Mouse (Mus musculus): ENCODE data around the gene Tiam1.

Gene Tiam1

DNA sequence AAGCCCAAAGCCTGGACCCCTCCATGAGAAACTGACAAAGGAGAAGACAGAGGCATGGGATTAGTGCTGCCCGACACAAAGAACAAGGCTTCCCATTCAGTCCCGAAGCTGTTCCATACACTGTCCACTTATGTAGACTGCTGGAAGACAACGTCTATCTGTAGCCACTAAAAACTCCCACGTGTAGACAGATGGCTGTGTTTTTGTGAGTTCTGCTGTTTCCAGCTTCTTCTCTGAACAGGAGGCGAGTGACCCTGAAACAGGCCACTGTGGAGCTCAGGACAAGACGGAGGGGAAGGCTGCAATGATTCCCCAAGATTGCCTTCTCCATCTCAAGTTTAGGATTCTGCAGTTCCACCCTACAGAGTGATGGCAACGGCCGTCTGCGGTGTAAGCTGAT, 330.0 kb downstream of the Tiam1 start:
- DNase-seq (ENCODE audit: extremely low spot score, low read depth, low spot score): no peak

DNA sequence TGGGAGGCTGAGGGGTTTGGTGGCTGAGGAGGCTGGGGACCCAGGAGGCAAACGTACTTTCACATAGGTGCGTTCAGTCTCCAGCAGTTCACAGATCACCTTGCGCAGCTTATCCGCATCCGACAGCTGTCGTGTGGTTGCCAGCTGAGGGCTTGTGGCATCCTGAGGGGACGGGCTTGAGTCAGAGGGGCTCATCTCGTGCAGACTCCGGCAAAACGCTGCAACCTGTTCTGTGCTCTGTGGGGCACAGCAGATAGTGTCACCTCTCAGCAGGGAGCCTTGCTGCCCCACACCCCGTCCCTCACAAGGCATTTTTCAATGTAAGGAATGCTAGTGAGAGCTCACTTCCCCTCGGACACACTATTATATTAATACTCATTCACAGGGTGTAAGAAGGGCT, 330.7 kb downstream of the Tiam1 start:
- DNase-seq (ENCODE audit: extremely low spot score, low read depth, low spot score): no peak

DNA sequence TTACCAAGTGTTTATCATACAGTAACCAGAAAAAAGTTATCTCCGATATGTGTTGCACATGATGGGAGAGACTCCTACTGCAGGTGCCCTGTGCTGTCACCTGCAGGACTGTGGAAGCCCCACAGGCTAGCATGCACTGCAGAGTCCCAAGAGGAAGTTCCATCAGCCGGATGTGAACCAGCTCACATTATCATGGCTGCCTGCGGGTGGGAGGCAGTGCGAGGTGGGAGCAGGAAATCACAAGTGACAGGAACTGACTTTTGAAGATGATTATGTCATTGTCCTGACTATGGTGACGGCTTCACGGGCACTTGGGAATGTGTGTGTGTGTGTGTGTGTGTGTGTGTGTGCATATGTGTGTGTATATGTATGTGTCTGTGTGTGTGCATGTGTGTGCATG, 333.2 kb downstream of the Tiam1 start:
- no peak for DNase-seq (ENCODE audit: extremely low spot score, low read depth, low spot score)

DNA sequence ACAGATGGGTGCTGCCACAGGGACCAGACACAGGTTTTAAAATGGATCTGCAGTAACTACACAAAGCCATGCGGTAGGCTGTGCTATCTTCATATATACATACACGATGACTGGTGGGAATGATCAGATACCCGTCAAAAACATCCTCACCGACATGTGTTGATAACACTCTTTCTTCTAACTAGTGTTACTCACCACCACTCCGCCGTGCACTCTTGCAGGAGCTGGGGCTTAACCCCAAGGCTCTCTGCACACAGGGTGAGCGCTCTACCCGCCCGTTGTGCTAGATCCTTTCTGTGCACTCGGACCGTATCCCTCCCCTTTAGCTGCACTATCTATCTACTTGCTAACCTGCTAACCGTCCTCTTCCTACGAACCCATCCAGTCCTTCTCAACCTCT, 335.4 kb downstream of the Tiam1 start:
- no peak for DNase-seq (ENCODE audit: extremely low spot score, low read depth, low spot score)

DNA sequence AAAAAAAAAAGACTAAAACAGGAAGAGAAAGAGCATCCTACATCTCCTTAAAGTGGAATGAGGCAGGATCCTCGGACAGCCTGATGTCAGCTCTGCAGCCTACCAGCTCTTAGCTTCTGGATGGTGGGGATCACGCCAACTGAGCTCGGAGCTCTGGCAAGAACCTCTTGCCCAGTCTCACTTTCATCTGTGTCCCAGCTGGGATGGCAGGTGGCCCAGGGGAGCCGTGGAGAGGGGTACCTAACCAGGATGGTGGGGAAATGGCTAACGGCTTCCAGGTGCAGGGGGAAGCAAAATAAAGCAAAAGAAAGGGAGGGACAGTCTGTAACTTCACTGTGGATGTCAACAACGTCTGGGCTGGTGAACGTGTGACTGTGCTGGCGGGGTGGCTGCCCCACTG, 337.6 kb downstream of the Tiam1 start:
- DNase-seq (ENCODE audit: extremely low spot score, low read depth, low spot score): no peak

DNA sequence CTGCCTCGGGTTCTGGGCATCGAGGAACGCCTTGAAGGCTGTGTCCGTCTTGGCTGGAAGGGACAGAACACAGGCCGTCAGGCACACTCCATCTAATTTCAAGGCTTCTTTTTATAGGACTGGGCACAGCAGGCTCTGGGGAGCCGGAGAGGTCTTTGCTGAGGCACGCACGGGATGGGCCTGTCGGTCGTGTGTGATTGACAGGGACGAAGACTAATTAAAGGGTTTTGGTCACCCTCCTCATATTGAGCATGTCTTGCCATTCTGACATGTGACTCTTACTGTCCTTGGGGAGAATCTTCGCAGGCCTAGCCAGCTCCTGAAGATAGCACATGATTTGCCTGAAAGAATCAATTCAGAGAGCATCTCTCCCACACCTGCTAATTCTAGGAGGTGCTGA, 338.4 kb downstream of the Tiam1 start:
- no peak for DNase-seq (ENCODE audit: extremely low spot score, low read depth, low spot score)

DNA sequence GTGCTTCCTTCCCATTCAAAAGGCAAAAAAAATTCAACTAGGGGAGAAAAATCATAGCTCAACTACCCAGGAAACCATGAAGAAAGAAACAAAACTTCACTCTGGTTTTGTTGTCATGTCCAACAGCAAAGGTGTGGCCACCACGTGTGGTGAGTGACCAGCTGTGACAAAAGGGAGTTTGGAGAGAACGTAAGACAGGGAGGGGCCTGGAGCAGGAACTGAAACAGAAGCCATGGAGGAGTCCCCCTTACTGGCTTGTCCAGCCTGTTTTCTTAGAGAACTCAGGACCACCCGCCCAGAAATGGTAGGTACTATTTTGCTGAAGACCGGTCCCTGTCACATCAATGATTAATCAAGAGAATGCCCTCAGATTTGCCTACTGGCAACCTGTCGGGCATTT, 342.1 kb downstream of the Tiam1 start:
- DNase-seq (ENCODE audit: extremely low spot score, low read depth, low spot score): no peak

DNA sequence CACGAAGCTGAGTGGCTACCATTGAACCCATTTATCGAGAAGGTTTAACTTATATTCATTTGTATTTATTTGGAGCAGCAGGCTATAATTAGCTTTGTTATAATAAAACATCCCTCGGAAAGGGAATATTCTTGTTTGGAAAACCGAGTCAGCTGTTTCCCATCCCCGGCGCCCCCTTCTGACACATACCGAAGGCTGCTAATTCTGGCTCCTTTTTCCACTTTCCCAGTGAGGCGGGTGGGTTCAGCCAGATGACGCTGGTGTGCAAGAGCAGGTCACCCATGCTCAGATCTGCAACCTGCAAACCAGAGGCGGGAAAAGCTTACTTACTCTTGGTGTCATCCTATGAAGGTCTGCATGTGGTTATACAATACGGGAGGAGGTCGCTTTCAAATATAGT, 343.8 kb downstream of the Tiam1 start:
- DNase-seq (ENCODE audit: extremely low spot score, low read depth, low spot score): no peak

DNA sequence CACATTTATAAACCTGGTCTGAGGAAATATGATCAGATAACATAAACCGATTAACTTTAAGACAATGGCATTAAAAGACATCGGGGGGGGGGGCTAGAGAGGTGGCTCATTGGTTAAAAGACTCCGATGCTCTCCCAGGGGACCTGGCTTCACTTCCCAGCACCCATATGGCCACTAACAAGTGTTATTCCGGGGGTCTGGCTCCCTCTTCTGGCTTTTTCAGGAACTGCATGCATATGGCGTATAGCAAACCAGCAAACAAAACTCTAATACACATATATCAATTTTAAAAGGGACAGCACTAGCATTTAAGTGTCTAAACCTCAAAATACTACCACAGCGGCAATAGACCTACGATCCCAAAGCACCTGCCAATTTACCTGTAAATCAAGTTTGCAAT, 347.0 kb downstream of the Tiam1 start:
- no peak for DNase-seq (ENCODE audit: extremely low spot score, low read depth, low spot score)

DNA sequence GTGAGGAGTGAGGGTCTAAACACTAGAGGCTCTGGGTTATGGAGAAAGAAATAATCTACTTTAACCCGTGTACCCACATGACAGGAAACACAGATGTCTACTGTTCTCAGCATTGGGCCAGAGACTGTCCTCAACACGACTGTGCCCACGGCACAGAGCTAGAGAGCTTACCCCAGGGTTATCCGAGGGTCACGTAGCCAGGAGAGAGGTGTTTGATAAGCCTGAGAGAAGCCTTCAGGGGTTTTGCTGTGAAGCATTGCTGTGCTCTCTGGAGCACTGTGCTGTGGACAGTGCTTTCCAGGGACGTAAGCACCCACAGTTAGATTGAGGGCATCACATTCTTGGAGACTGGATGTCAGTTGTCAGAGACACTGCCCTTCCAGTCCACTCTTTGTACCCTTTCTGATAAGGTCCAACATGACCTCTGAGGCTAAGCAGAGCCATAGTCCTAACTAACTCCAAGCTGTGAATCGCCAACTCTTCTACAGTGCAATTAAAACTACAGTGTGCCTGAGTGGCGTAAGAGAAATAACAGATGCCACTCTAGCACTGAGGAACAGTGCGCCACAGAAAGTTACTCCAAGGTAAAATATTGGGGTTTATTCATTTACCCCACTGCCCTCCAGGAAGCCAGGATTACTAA, 353.7 kb downstream of the Tiam1 start:
- DNase-seq (ENCODE audit: extremely low spot score, low read depth, low spot score): no peak

DNA sequence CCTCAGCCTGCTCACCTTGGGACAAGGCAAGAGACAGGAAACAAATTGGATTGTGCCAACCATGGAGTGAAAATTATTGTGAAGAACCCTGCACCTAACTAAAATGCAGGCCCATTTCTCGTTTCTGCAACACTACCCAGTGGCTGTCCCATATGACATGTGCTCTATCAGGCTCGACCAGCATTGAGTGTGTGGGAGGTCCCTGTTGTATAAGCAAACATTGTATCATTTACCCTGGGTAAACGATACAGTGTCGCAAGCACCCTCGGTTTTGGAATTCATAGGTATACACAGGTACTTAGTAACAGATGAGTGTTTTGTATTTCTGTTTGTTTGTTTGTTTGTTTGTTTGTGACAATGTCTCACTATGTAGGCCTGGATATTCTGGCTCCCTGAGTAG, 357.8 kb downstream of the Tiam1 start:
- no peak for DNase-seq (ENCODE audit: extremely low spot score, low read depth, low spot score)

DNA sequence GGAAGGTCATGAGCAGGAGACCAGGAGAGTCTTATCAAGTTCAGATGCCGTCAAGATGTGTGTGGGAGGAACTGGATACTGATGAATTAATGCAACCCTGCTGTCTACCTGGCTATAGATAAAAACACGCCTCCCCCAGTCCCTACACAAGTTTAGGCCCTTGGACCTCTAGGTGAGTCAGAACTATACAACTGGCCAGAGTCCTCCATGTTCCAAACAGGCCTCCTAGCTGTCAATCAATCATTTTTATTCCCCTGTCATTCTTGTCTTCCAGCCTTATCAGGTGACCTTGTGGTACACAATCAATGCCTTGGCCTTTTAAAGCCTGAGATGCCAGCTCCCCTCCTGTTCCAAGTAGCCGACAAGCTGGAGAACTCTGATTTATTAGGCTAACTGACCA, 363.9 kb downstream of the Tiam1 start:
- DNase-seq (ENCODE audit: extremely low spot score, low read depth, low spot score): no peak

DNA sequence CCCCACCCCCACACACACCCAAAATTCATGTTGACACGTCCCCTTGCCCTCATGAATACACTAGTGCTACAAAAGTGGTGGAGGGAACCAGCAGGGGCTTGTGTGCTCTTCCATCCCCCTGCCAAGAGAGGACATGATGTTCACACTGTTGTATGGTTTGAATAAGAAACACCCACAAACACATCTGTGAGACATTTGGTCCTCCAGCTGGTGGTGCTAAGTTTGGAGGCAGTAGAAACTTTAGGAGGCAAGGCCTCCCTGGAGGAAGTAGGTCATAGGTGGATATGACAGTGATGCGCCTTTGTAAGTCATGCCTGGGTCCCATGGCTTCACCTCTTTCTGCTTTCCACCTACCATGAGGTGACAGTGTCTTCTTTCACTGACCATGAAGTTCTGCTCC, 366.1 kb downstream of the Tiam1 start:
- DNase-seq (ENCODE audit: extremely low spot score, low read depth, low spot score): no peak

DNA sequence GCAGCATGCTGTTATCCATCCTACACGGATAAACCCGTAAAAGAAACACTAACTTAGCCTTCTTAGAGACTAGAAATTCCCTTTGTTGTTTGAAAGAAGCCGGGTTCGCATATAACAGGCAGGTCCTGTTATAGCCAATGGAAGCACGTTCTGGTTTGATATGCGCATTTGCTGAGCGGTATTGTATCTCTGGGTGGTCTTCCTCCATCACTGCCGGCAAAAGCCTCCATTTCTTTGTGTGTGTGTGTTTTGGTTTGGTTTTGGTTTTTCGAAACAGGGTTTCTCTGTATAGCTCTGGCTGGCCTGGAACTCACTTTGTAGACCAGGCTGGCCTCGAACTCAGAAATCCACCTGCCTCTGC, 369.0 kb downstream of the Tiam1 start:
- DNase-seq (ENCODE audit: extremely low spot score, low read depth, low spot score): no peak

DNA sequence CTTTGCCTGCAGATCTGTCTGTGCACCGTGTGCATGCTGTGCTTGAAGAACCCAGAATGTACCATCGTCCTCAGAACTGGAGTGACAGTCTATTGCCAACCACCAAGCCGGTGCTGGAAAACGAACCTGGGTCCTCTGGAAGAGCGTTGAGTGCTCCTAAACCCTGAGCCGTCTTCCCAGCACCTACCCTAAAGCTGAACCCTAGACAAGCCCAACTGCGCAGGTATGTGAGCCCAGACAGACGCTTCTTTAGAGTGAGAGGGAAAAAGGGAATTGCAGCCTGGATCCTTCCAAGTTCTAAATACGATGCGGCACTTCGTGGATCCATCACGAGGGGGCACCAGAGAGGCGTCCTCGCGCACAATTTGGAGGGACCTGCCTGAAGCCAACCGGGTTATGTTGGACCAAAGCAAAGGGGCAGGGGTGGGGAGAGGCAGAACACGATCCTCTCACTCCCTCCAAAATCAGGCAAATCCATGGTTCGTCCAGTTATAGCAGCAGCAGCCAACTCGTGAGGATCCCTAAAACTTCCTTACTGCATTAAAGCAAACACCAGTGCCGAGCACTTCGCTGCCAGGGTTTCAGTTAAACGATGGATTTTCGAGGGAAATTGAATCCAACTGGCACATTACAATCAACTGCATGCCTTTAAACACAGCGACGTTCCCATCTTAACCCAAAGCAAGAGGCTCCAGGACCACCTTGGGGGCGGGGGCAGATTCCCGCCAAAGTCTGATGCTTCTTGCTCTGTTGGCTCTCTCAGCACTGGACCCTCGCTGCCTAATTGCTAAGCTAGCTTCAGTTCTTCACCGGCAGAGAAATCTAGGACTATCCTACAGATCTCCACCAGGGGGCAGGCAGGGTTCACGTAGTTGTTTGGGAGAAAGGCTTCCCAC, 369.7 kb downstream of the Tiam1 start:
- DNase-seq (ENCODE audit: extremely low spot score, low read depth, low spot score): peak; percentile 82

DNA sequence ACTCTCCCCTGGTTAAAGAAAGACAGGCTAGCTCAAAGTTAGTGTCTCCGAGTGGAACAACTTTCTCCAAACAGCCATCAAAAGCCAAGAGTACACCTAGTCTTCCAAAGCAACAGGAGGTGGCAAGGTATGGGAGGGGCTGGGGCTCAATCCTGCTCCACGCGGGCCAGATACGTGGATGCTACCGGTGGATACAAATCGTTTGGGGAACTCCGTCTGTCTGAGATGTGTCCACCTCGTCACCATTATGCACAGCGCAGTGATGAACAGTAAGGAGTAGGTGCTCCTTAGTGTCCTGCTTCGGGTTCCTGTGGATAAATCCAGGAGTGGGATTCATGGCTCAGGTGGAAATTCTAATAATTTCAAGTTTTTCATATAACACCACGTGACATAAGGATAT, 377.6 kb downstream of the Tiam1 start:
- no peak for DNase-seq (ENCODE audit: extremely low spot score, low read depth, low spot score)

DNA sequence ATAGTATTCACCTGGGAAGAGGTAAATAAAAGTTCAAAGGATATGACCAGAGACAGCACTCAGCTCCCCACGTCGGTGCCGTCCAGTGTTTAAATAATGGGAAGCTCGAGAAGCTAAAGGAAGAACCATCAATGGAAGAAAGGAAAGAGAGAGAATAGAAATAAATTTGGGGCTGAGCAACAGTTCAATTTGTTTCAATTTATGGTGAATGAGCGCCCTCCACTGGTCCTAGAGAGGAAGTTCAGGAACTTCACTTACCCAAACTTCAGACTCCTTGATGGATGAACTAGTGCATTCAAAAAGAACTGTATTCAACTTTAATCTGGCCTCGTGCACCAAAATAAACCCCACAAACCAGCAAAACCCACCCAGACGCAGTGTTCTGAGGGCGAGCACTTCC, 378.1 kb downstream of the Tiam1 start:
- DNase-seq (ENCODE audit: extremely low spot score, low read depth, low spot score): no peak

DNA sequence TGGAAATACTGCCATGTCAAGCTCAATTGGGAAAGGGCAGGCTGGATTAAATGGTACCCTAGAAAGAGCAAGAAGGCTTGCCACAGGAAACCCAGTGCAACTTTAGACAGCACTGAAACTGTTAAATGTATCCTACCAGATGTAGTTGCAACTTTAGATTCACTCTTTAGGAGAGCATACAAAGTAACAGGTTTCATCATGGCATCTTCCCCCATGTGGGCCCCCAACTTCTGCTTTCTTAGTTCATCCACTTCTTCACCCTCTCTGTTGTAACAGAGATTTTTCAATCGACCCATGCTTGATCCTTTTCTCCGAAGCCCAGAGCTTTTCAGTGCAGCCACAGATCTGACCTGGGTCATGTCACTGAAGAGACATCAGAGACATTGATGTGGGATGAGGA, 379.8 kb downstream of the Tiam1 start:
- DNase-seq (ENCODE audit: extremely low spot score, low read depth, low spot score): no peak

DNA sequence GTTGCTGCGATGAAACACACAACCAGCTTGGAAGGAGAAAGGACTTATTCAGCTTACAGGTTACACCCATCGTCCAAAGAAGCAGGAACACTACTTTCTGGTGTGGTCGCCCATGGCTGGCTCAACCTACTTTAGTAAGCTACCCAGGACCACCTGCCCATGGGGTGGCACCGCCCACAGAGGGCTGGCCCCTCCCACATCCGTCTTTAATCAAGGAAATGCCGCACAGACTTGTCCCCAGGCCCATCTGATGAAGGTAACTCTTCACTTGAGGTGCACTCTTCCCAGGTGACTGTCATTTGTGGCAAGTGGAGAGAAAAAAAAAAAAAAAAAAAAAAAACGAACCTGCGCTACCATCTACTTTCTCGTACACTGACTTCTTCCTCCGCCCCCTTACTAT, 381.0 kb downstream of the Tiam1 start:
- no peak for DNase-seq (ENCODE audit: extremely low spot score, low read depth, low spot score)

DNA sequence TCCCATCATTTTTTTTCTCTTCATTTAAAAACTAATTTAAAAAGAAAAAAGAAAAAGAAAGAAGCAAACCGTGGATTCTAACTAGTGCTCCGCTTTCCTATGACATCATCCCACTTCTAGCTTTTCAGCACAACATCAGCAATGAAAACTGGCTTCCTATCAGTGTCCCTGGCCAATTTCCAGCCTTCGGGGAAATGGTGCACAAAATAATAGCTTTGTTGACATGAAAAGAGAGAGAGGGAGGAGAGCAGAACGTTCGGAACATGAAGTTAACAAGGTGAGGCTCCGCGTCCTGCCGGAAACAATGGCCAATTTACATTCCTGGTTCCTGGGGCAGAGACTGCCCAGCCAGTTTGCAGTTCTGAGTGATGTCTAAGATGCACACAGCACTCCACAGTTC, 381.5 kb downstream of the Tiam1 start:
- DNase-seq (ENCODE audit: extremely low spot score, low read depth, low spot score): no peak

DNA sequence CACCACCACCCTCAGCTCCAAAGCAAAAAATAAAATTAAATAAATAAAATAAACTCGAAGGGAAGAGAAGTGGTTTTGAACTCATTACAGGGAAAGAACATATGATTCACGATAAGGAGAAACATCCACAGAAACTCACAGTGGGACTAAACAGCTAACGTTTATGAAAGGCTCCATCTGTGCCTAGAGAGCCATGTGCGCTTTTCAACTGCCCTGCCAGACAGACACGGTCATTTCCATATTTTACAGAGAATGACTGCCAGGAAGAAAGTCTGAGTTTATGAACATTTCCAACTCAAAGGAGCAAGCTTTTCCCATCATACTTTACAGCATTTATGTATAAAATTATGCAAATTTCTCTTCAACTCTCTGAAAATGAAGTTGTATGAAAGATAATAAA, 386.2 kb downstream of the Tiam1 start:
- DNase-seq (ENCODE audit: extremely low spot score, low read depth, low spot score): no peak

DNA sequence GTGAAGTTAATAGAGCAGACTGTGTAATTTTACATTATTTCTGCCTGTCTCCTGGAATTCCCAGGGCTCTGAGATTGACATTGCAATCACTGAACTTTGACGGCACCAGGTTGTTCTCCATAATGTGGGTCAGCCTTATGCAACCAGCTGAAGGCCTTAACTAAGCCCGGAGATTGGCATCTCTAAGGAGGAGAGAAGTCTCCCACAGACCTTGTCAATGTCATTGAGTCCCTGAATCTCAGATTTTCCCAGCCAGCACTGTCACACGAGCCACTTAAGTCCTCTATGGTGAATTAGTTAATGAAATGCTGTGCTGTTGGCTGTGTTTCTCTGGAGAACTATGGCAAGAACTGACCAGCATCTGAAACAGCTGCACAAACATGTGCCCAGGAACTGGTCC, 388.9 kb downstream of the Tiam1 start:
- DNase-seq (ENCODE audit: extremely low spot score, low read depth, low spot score): no peak

DNA sequence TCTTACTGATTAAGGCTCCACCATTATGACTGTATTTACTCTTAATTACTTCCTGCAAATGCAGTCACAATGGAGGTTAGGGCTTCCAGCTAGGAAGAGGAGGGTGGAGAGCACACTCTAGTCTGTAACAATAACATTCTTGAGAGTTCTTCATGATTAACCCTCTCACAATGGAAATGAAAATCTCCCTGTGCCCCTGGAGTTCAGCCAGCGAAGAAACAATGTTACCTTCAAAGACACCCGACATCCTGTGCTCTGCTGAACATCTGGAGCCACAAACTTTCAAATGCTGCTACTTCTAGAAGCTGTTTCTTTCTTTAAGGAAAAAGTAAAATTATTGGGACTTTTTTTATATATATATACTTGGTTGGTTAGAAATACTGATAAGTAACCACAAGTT, 395.7 kb downstream of the Tiam1 start:
- DNase-seq (ENCODE audit: extremely low spot score, low read depth, low spot score): no peak

All from hindlimb bud, embryonic 11.5 days (tissue).